Mouse (Mus musculus) kidney, postnatal 0 days (tissue): ENCODE results near the gene Opalin. TPM values are rescaled to one million over a fixed set of nuclear protein-coding genes. Genes with fewer than 3 reads are reported as not detected.

Experiments
- ATAC-seq: fragments of 200-750 bp; cut with Nextera tagmentation; replicated peaks from 2 replicates; pipeline ENCODE4 v1.8.0; 2017; ENCODE audit warnings: low read depth, moderate number of reproducible peaks, moderate TSS enrichment, moderate library complexity; ENCODE audit not compliant: low FRiP score
- DNase-seq: peaks from one replicate; pipeline ENCODE4 v3.0.0-alpha.2; 2016; ENCODE audit warnings: low spot score
- H3K27ac ChIP-seq: fragments of 300-500 bp; sonication (generic); 2 replicates; pipeline ENCODE4 v1.5.1; 2014; ENCODE audit warnings: mild to moderate bottlenecking
- H3K27me3 ChIP-seq: fragments of 300-500 bp; sonication (generic); 2 replicates; pipeline ENCODE4 v1.6.1; 2014; ENCODE audit warnings: low read length, mixed read lengths; ENCODE audit not compliant: insufficient read depth
- H3K36me3 ChIP-seq: fragments of 300-500 bp; sonication (generic); 2 replicates; pipeline ENCODE4 v1.6.1; 2014; ENCODE audit warnings: low read length, mixed read lengths; ENCODE audit not compliant: insufficient read depth
- H3K4me1 ChIP-seq: fragments of 300-500 bp; sonication (generic); replicated peaks from 2 replicates; pipeline ENCODE4 v1.6.1; 2014; ENCODE audit warnings: antibody characterized with exemption, low read length, mixed read lengths; ENCODE audit not compliant: insufficient read depth
- H3K4me2 ChIP-seq: fragments of 300-500 bp; sonication (generic); 2 replicates; pipeline ENCODE4 v1.6.1; 2014; ENCODE audit warnings: mild to moderate bottlenecking, low read length, moderate library complexity, mixed read lengths
- H3K4me3 ChIP-seq: fragments of 300-500 bp; sonication (generic); replicated peaks from 2 replicates; pipeline ENCODE4 v1.5.1; 2014; ENCODE audit warnings: low read depth, low read length
- H3K9ac ChIP-seq: fragments of 300-500 bp; sonication (generic); 2 replicates; pipeline ENCODE4 v1.6.1; 2014; ENCODE audit warnings: low read depth, low read length
- H3K9me3 ChIP-seq: fragments of 300-500 bp; sonication (generic); replicated peaks from 2 replicates; pipeline ENCODE4 v1.6.1; 2016; ENCODE audit warnings: low read length, inconsistent platforms, mixed read lengths
- CTCF ChIP-seq: IDR thresholded peaks from 2 replicates; pipeline ENCODE4 v1.5.1; 2016; ENCODE audit warnings: antibody characterized with exemption, low read depth, mild to moderate bottlenecking, moderate library complexity
- WGBS: fragments of 180-500 bp; shearing (Covaris S2); extraction: QIAGEN DNeasy Blood & Tissue Kit; methylation state at CpG from one replicate; pipeline ENCODE4 v1.1.7; 2014; 5-methylcytosine and 5-hydroxymethylcytosine counted together
- polyA plus RNA-seq: library from polyadenylated mRNA; unstranded; fragments of >200 nt; fragmentation: Nextera tagmentation; extraction: Ambion mirVana; gene quantifications from 2 replicates; pipeline ENCODE4 v1.2.1, GENCODE M21; 2015

Gene Opalin
- polyA plus RNA-seq, 1 experiment from 2014 or later: not detected

- 89% methylated on average over 6 of the region's 6 CpGs for WGBS
- Histone ChIP-seq H3K27me3 (0 out of 2 replicates have a peak, but pooled peaks cover 4% of the 10 kb centered on the region), H3K36me3 (no peaks in the 10 kb centered on the region), H3K9me3 (no peaks in the 10 kb centered on the region), H3K27ac (no peak overlapping the region), H3K4me2 (no peak overlapping the region), H3K4me1 (no peaks in the 10 kb centered on the region), H3K4me3 (no peak overlapping the region), H3K9ac (no peak overlapping the region)
- no peak for TF ChIP-seq CTCF
- DNase-seq (no peak), ATAC-seq (no peak)
These were observed 9.4 kb upstream of the Opalin start for GRCm38 (mm10) chr19:41086289-41086688.

GRCm38 (mm10) chr19:41083646-41084045, 6.7 kb upstream of the Opalin start:
- no peaks in the 10 kb centered on the region for H3K27me3 ChIP-seq
- no peak for TF ChIP-seq CTCF
- H3K4me1 ChIP-seq: no peaks in the 10 kb centered on the region
- 89% methylated on average over 14 of the region's 14 CpGs for WGBS
- no peaks in the 10 kb centered on the region for H3K36me3 ChIP-seq
- no peak overlapping the region for H3K4me3 ChIP-seq
- H3K9me3 ChIP-seq: no peaks in the 10 kb centered on the region
- no peak overlapping the region for H3K9ac ChIP-seq
- DNase-seq: no peak
- no peak overlapping the region for H3K27ac ChIP-seq
- no peak overlapping the region for H3K4me2 ChIP-seq
- no peak for ATAC-seq

GRCm38 (mm10) chr19:41081589-41081988, 4.7 kb upstream of the Opalin start:
- no peak for ATAC-seq
- Histone ChIP-seq H3K9me3 (no peaks in the 10 kb centered on the region), H3K4me3 (no peak overlapping the region), H3K27me3 (no peaks in the 10 kb centered on the region), H3K9ac (no peak overlapping the region), H3K36me3 (no peaks in the 10 kb centered on the region), H3K27ac (no peak overlapping the region), H3K4me1 (no peaks in the 10 kb centered on the region), H3K4me2 (no peak overlapping the region)
- DNase-seq: no peak
- TF ChIP-seq CTCF: no peak
- WGBS: 83% methylated on average over 3 of the region's 3 CpGs

GRCm38 (mm10) chr19:41073746-41074455, 3.0 kb downstream of the Opalin start:
- no peaks in the 10 kb centered on the region for H3K36me3 ChIP-seq
- no peak overlapping the region for H3K4me3 ChIP-seq
- H3K9ac ChIP-seq: no peak overlapping the region
- H3K27ac ChIP-seq: no peak overlapping the region
- no peaks in the 10 kb centered on the region for H3K27me3 ChIP-seq
- DNase-seq (no peak), ATAC-seq (no peak)
- WGBS: 84% methylated on average over 14 of the region's 14 CpGs
- no peaks in the 10 kb centered on the region for H3K4me1 ChIP-seq
- H3K9me3 ChIP-seq: no peaks in the 10 kb centered on the region
- no peak overlapping the region for H3K4me2 ChIP-seq
- TF ChIP-seq CTCF: no peak

- Histone ChIP-seq H3K27me3 (no peaks in the 10 kb centered on the region), H3K4me1 (no peaks in the 10 kb centered on the region), H3K9ac (no peak overlapping the region), H3K4me2 (no peak overlapping the region), H3K9me3 (no peaks in the 10 kb centered on the region), H3K27ac (no peak overlapping the region), H3K36me3 (no peaks in the 10 kb centered on the region), H3K4me3 (no peak overlapping the region)
- no peak for ATAC-seq
- 8% methylated on average over 8 of the region's 8 CpGs for WGBS
- DNase-seq: peak; percentile 93
- peak; percentile 100 for TF ChIP-seq CTCF
These were observed 5.4 kb downstream of the Opalin start for GRCm38 (mm10) chr19:41071500-41071899.

- no peaks in the 10 kb centered on the region for H3K36me3 ChIP-seq
- H3K4me3 ChIP-seq: no peak overlapping the region
- no peaks in the 10 kb centered on the region for H3K9me3 ChIP-seq
- DNase-seq (no peak), ATAC-seq (no peak)
- WGBS: 43% methylated on average over 4 of the region's 4 CpGs
- no peak for TF ChIP-seq CTCF
- H3K27me3 ChIP-seq: no peaks in the 10 kb centered on the region
- no peak overlapping the region for H3K27ac ChIP-seq
- no peaks in the 10 kb centered on the region for H3K4me1 ChIP-seq
- H3K9ac ChIP-seq: no peak overlapping the region
- no peak overlapping the region for H3K4me2 ChIP-seq
These were observed 22.2 kb downstream of the Opalin start for GRCm38 (mm10) chr19:41054702-41055101.
